8 mouse cellular contexts compared by ENCODE assay signal in genomic region chr14:74847311-74848133, GRCm38 (mm10).
DNase-seq lines count a peak whose midpoint lies in the region; ATAC-seq and TF ChIP-seq lines count a peak whose summit lies in the region.

No protein-coding gene starts in this region.

- H3K4me1 ChIP-seq in heart, embryonic 12.5 days (replicated peaks): peaks cover 58% of the 10 kb centered on the region
- H3K4me1 ChIP-seq in liver, postnatal 0 days (ENCODE audit: insufficient read depth): peaks cover 16% of the 10 kb centered on the region
- H3K4me1 ChIP-seq in stomach, embryonic 16.5 days (ENCODE audit: control insufficient read depth, insufficient read depth, low read length): peaks cover 32% of the 10 kb centered on the region
- H3K4me1 ChIP-seq in hindbrain, embryonic 12.5 days: peaks cover 13% of the 10 kb centered on the region

- no peak for TF ChIP-seq CTCF in liver, postnatal 0 days (IDR thresholded peaks at IDR 0.05; ENCODE audit: low read depth)

- 0 out of 2 replicates have a peak overlapping the region, but pooled peaks have one; percentile 18 for H3K9ac ChIP-seq in heart, embryonic 12.5 days
- no peak overlapping the region for H3K9ac ChIP-seq in liver, postnatal 0 days (replicated peaks)
- H3K9ac ChIP-seq in stomach, embryonic 16.5 days (ENCODE audit: low read length): no peak overlapping the region
- H3K9ac ChIP-seq in hindbrain, embryonic 12.5 days: no peak overlapping the region

- WGBS in heart, embryonic 12.5 days: 75% methylated on average over 14 of the region's 14 CpGs
- WGBS in liver, postnatal 0 days (ENCODE audit: insufficient replicate concordance): 30% methylated on average over 14 of the region's 14 CpGs
- WGBS in stomach, embryonic 16.5 days: 71% methylated on average over 14 of the region's 14 CpGs
- WGBS in hindbrain, embryonic 12.5 days: 85% methylated on average over 14 of the region's 14 CpGs

- H3K36me3 ChIP-seq in heart, embryonic 12.5 days: no peaks in the 10 kb centered on the region
- no peaks in the 10 kb centered on the region for H3K36me3 ChIP-seq in liver, postnatal 0 days (replicated peaks; ENCODE audit: insufficient read depth, low read length)
- H3K36me3 ChIP-seq in stomach, embryonic 16.5 days (ENCODE audit: control insufficient read depth, insufficient read depth, low read length): no peaks in the 10 kb centered on the region
- H3K36me3 ChIP-seq in hindbrain, embryonic 12.5 days: no peaks in the 10 kb centered on the region

- no peak overlapping the region for H3K4me2 ChIP-seq in heart, embryonic 12.5 days
- H3K4me2 ChIP-seq in liver, postnatal 0 days (ENCODE audit: low read depth, low read length): peak overlapping the region; percentile 57
- H3K4me2 ChIP-seq in stomach, embryonic 16.5 days (ENCODE audit: low read depth, low read length): no peak overlapping the region
- no peak overlapping the region for H3K4me2 ChIP-seq in hindbrain, embryonic 12.5 days (replicated peaks)

- peak overlapping the region; percentile 91 for H3K27ac ChIP-seq in heart, embryonic 12.5 days (ENCODE audit: poor library complexity, severe bottlenecking)
- H3K27ac ChIP-seq in liver, postnatal 0 days (ENCODE audit: low read depth): 0 out of 2 replicates have a peak overlapping the region, but pooled peaks have one; percentile 22
- peak overlapping the region; percentile 15 for H3K27ac ChIP-seq in stomach, embryonic 16.5 days (ENCODE audit: low read length)
- H3K27ac ChIP-seq in hindbrain, embryonic 12.5 days: no peak overlapping the region

- intact Hi-C loops in heart, postnatal 10 days (cut with DNase I): loop anchor here (5.0 kb wide), 1 partner anchor 100 kb away; the partner anchor contains the start of gene Lrch1

- no peak for ATAC-seq in heart, embryonic 12.5 days (ENCODE audit: insufficient number of reproducible peaks, low FRiP score)
- ATAC-seq in hematopoietic stem cell, adult 5-6 weeks (replicated peaks in 1 of 2; ENCODE audit: insufficient read depth in 1 of 2, low FRiP score in 2 of 2, low TSS enrichment in 1 of 2, low read depth in 1 of 2, poor library complexity in 2 of 2, severe bottlenecking in 2 of 2): peak; percentile 95 to 98
- peak; percentile 78 for ATAC-seq in liver, postnatal 0 days
- no peak for ATAC-seq in stomach, embryonic 16.5 days (ENCODE audit: insufficient read depth, low FRiP score)
- ATAC-seq in hindbrain, embryonic 12.5 days (ENCODE audit: low FRiP score): no peak

- no peak for DNase-seq in heart, postnatal 10 days
- DNase-seq in liver, postnatal 0 days: peak; percentile 59
- no peak for DNase-seq in adrenal gland, adult (ENCODE audit: inconsistent age in 2 of 2, low spot score in 1 of 2)
- no peak for DNase-seq in adrenal gland, postnatal 4 days (ENCODE audit: low spot score in 2 of 2)

- TF ChIP-seq EP300 in liver, postnatal 0 days (IDR thresholded peaks at IDR 0.05; ENCODE audit: low read depth): 0 out of 2 replicates have a peak, but pooled peaks have one; percentile 17

- H3K9me3 ChIP-seq in heart, embryonic 12.5 days (replicated peaks): no peaks in the 10 kb centered on the region
- no peaks in the 10 kb centered on the region for H3K9me3 ChIP-seq in liver, postnatal 0 days (ENCODE audit: low read length)
- no peaks in the 10 kb centered on the region for H3K9me3 ChIP-seq in stomach, embryonic 16.5 days (replicated peaks; ENCODE audit: control insufficient read depth, low read length)
- no peaks in the 10 kb centered on the region for H3K9me3 ChIP-seq in hindbrain, embryonic 12.5 days (replicated peaks)

- no peaks in the 10 kb centered on the region for H3K27me3 ChIP-seq in heart, embryonic 12.5 days (replicated peaks)
- H3K27me3 ChIP-seq in liver, postnatal 0 days (ENCODE audit: insufficient read depth, low read length): no peaks in the 10 kb centered on the region
- H3K27me3 ChIP-seq in stomach, embryonic 16.5 days (ENCODE audit: control insufficient read depth, insufficient read depth, low read length): no peaks in the 10 kb centered on the region
- H3K27me3 ChIP-seq in hindbrain, embryonic 12.5 days: no peaks in the 10 kb centered on the region

- no peak overlapping the region for H3K4me3 ChIP-seq in heart, embryonic 12.5 days
- no peak overlapping the region for H3K4me3 ChIP-seq in liver, postnatal 0 days (ENCODE audit: low read depth, low read length)
- H3K4me3 ChIP-seq in stomach, embryonic 16.5 days (replicated peaks; ENCODE audit: low read length): no peak overlapping the region
- H3K4me3 ChIP-seq in hindbrain, embryonic 12.5 days: no peak overlapping the region

Comparison
In these comparisons a context has a peak if more than half of its experiments do, and no peak if none do; other contexts are left out.
1. ATAC-seq: peak in hematopoietic stem cell, adult 5-6 weeks (2 of 2) and liver, postnatal 0 days (single experiment); none in heart, embryonic 12.5 days (single experiment), stomach, embryonic 16.5 days (single experiment) and hindbrain, embryonic 12.5 days (single experiment).